Mouse (Mus musculus): Measurements from ENCODE around the gene Klf1. TPM values are rescaled to one million over a fixed set of nuclear protein-coding genes. Genes with fewer than 3 reads are reported as not detected.
"Not testable (repeated sequence)": the region's sequence is repeated elsewhere in the genome, so short reads cannot be mapped to it uniquely, and the experiment has no call there.

Gene Klf1
- polyA plus RNA-seq, 1 experiment from 2014 or later, result 5.4 TPM

GRCm38 (mm10) chr8:84907979-84908378 is 6.3 kb downstream of the Klf1 start:
- not testable (repeated sequence) for ATAC-seq (ENCODE audit: insufficient number of reproducible peaks, insufficient read depth, low FRiP score, low TSS enrichment)
- WGBS, result 22% methylated on average over 7 of the region's 7 CpGs
- peaks cover 37% of the 10 kb centered on the region for H3K27me3 ChIP-seq

GRCm38 (mm10) chr8:84908421-84909161 is 6.9 kb downstream of the Klf1 start, which contains the start of gene Dnase2a:
TSS of gene Dnase2a (plus strand) at chr8:84908560.
- peak within 1 kb of the TSS; percentile 63 for H3K9ac ChIP-seq
- no peaks in the 10 kb centered on the region for H3K9me3 ChIP-seq
- no peaks in the 10 kb centered on the region; the same call in 1 of the 2 replicates for H3K36me3 ChIP-seq
- peaks cover 23% of the 10 kb centered on the region for H3K4me1 ChIP-seq
- peaks cover 44% of the 10 kb centered on the region for H3K27me3 ChIP-seq
- peak within 1 kb of the TSS; percentile 58 for H3K27ac ChIP-seq
- under 1% methylated on average over 45 of the region's 45 CpGs for WGBS
- ATAC-seq (ENCODE audit: insufficient number of reproducible peaks, insufficient read depth, low FRiP score, low TSS enrichment), result peak; percentile 67; the same call in 1 of the 2 replicates
- peak within 1 kb of the TSS; percentile 51 for H3K4me3 ChIP-seq
- H3K4me2 ChIP-seq (replicated peaks), result peak within 1 kb of the TSS; percentile 68

More at GRCm38 (mm10) chr8:84907979-84908378, 6.3 kb downstream of the Klf1 start:
- H3K4me3 ChIP-seq, result peak overlapping the region; percentile 51
- H3K4me2 ChIP-seq (replicated peaks), result peak overlapping the region; percentile 68
- H3K36me3 ChIP-seq, H3K9ac ChIP-seq, H3K9me3 ChIP-seq: not testable (repeated sequence)
- peak overlapping the region; percentile 58; the same call in 1 of the 2 replicates for H3K27ac ChIP-seq
- peaks cover 24% of the 10 kb centered on the region for H3K4me1 ChIP-seq

GRCm38 (mm10) chr8:84909162-84909767 is 7.5 kb downstream of the Klf1 start:
- H3K9me3 ChIP-seq, result no peaks in the 10 kb centered on the region
- peaks cover 50% of the 10 kb centered on the region for H3K27me3 ChIP-seq
- WGBS, result 49% methylated on average over 20 of the region's 20 CpGs
- H3K4me3 ChIP-seq, result peak overlapping the region; percentile 51
- ATAC-seq (ENCODE audit: insufficient number of reproducible peaks, insufficient read depth, low FRiP score, low TSS enrichment), result 0 out of 2 replicates have a peak, but pooled peaks have one; percentile 25
- H3K4me2 ChIP-seq (replicated peaks), result peak overlapping the region; percentile 68
- H3K9ac ChIP-seq, result peak overlapping the region; percentile 63
- no peaks in the 10 kb centered on the region; the same call in 1 of the 2 replicates for H3K36me3 ChIP-seq
- no peak overlapping the region for H3K27ac ChIP-seq
- H3K4me1 ChIP-seq, result peaks cover 23% of the 10 kb centered on the region

GRCm38 (mm10) chr8:84909949-84910348 is 8.2 kb downstream of the Klf1 start:
- Histone ChIP-seq H3K4me2 (replicated peaks) (peak overlapping the region; percentile 68; the same call in 1 of the 2 replicates), H3K9me3 (no peaks in the 10 kb centered on the region), H3K36me3 (no peaks in the 10 kb centered on the region; the same call in 1 of the 2 replicates), H3K9ac (no peak overlapping the region; the same call in 1 of the 2 replicates), H3K27me3 (peaks cover 53% of the 10 kb centered on the region), H3K4me1 (peaks cover 23% of the 10 kb centered on the region), H3K27ac (no peak overlapping the region), H3K4me3 (0 out of 2 replicates have a peak overlapping the region, but pooled peaks have one; percentile 51)
- 56% methylated on average over 5 of the region's 5 CpGs for WGBS
- no peak for ATAC-seq (ENCODE audit: insufficient number of reproducible peaks, insufficient read depth, low FRiP score, low TSS enrichment)

GRCm38 (mm10) chr8:84910551-84910950 is 8.8 kb downstream of the Klf1 start:
- Histone ChIP-seq H3K27ac (no peak overlapping the region), H3K9ac (no peak overlapping the region), H3K27me3 (peaks cover 58% of the 10 kb centered on the region), H3K4me2 (replicated peaks) (no peak overlapping the region), H3K9me3 (no peaks in the 10 kb centered on the region), H3K36me3 (no peaks in the 10 kb centered on the region; the same call in 1 of the 2 replicates), H3K4me3 (no peak overlapping the region), H3K4me1 (peaks cover 23% of the 10 kb centered on the region)
- no peak for ATAC-seq (ENCODE audit: insufficient number of reproducible peaks, insufficient read depth, low FRiP score, low TSS enrichment)
- WGBS, result 76% methylated on average over 6 of the region's 6 CpGs

- no peak overlapping the region for H3K4me3 ChIP-seq
- H3K9me3 ChIP-seq, result no peaks in the 10 kb centered on the region
- H3K27me3 ChIP-seq, result peaks cover 69% of the 10 kb centered on the region
- WGBS, result 81% methylated on average over 9 of the region's 9 CpGs
- H3K36me3 ChIP-seq, result peaks cover 4% of the 10 kb centered on the region; the same call in 1 of the 2 replicates
- H3K27ac ChIP-seq, result no peak overlapping the region
- H3K4me2 ChIP-seq (replicated peaks), result no peak overlapping the region
- H3K9ac ChIP-seq, result no peak overlapping the region
- peaks cover 23% of the 10 kb centered on the region for H3K4me1 ChIP-seq
- ATAC-seq (ENCODE audit: insufficient number of reproducible peaks, insufficient read depth, low FRiP score, low TSS enrichment), result no peak
Observed at GRCm38 (mm10) chr8:84911854-84912253, 10.1 kb downstream of the Klf1 start.

GRCm38 (mm10) chr8:84912391-84912790 is 10.7 kb downstream of the Klf1 start:
- Histone ChIP-seq H3K4me3 (peak overlapping the region; percentile 40), H3K27ac (no peak overlapping the region), H3K36me3 (peaks cover 4% of the 10 kb centered on the region; the same call in 1 of the 2 replicates), H3K4me1 (peaks cover 23% of the 10 kb centered on the region), H3K9ac (no peak overlapping the region; the same call in 1 of the 2 replicates), H3K27me3 (peaks cover 70% of the 10 kb centered on the region), H3K4me2 (replicated peaks) (peak overlapping the region; percentile 88), H3K9me3 (no peaks in the 10 kb centered on the region)
- no peak for ATAC-seq (ENCODE audit: insufficient number of reproducible peaks, insufficient read depth, low FRiP score, low TSS enrichment)
- whole genome bisulfite sequencing, result 19% methylated on average over 27 of the region's 27 CpGs

- 1% methylated on average over 55 of the region's 55 CpGs for WGBS
- peaks cover 76% of the 10 kb centered on the region for H3K27me3 ChIP-seq
Observed at GRCm38 (mm10) chr8:84912895-84913501, 11.3 kb downstream of the Klf1 start.

GRCm38 (mm10) chr8:84913502-84913900 is 11.8 kb downstream of the Klf1 start:
- H3K4me3 ChIP-seq, result peak overlapping the region; percentile 40
- H3K9me3 ChIP-seq, result no peaks in the 10 kb centered on the region
- WGBS, result 12% methylated on average over 9 of the region's 9 CpGs
- H3K4me1 ChIP-seq, result peaks cover 23% of the 10 kb centered on the region
- H3K36me3 ChIP-seq, result peaks cover 4% of the 10 kb centered on the region; the same call in 1 of the 2 replicates
- H3K27ac ChIP-seq, result no peak overlapping the region
- H3K4me2 ChIP-seq (replicated peaks), result peak overlapping the region; percentile 88
- no peak for ATAC-seq (ENCODE audit: insufficient number of reproducible peaks, insufficient read depth, low FRiP score, low TSS enrichment)
- H3K9ac ChIP-seq, result peak overlapping the region; percentile 39; the same call in 1 of the 2 replicates
- peaks cover 81% of the 10 kb centered on the region for H3K27me3 ChIP-seq

More at GRCm38 (mm10) chr8:84912895-84913501, 11.3 kb downstream of the Klf1 start:
- ATAC-seq (ENCODE audit: insufficient number of reproducible peaks, insufficient read depth, low FRiP score, low TSS enrichment), result no peak
- H3K27ac ChIP-seq, result no peak overlapping the region
- peaks cover 4% of the 10 kb centered on the region; the same call in 1 of the 2 replicates for H3K36me3 ChIP-seq
- H3K4me3 ChIP-seq, result peak overlapping the region; percentile 40
- H3K4me2 ChIP-seq (replicated peaks), result peak overlapping the region; percentile 88
- H3K9me3 ChIP-seq, result no peaks in the 10 kb centered on the region
- peaks cover 23% of the 10 kb centered on the region for H3K4me1 ChIP-seq
- H3K9ac ChIP-seq, result peak overlapping the region; percentile 39; the same call in 1 of the 2 replicates

GRCm38 (mm10) chr8:84913960-84914359 is 12.2 kb downstream of the Klf1 start:
- WGBS, result 34% methylated on average over 4 of the region's 4 CpGs
- peak overlapping the region; percentile 39; the same call in 1 of the 2 replicates for H3K9ac ChIP-seq
- no peak overlapping the region for H3K27ac ChIP-seq
- H3K4me3 ChIP-seq, result peak overlapping the region; percentile 40
- H3K27me3 ChIP-seq, result peaks cover 85% of the 10 kb centered on the region
- ATAC-seq (ENCODE audit: insufficient number of reproducible peaks, insufficient read depth, low FRiP score, low TSS enrichment), result no peak
- peaks cover 22% of the 10 kb centered on the region for H3K4me1 ChIP-seq
- peaks cover 4% of the 10 kb centered on the region; the same call in 1 of the 2 replicates for H3K36me3 ChIP-seq
- no peaks in the 10 kb centered on the region for H3K9me3 ChIP-seq
- H3K4me2 ChIP-seq (replicated peaks), result peak overlapping the region; percentile 88

- H3K36me3 ChIP-seq, result peaks cover 4% of the 10 kb centered on the region; the same call in 1 of the 2 replicates
- no peak overlapping the region for H3K4me2 ChIP-seq (replicated peaks)
- H3K9me3 ChIP-seq, result no peaks in the 10 kb centered on the region
- no peak overlapping the region for H3K27ac ChIP-seq
- peaks cover 80% of the 10 kb centered on the region for H3K27me3 ChIP-seq
- ATAC-seq (ENCODE audit: insufficient number of reproducible peaks, insufficient read depth, low FRiP score, low TSS enrichment), result no peak
- no peak overlapping the region for H3K4me3 ChIP-seq
- H3K4me1 ChIP-seq, result peaks cover 12% of the 10 kb centered on the region
- no peak overlapping the region for H3K9ac ChIP-seq
- WGBS, result 87% methylated on average over 8 of the region's 8 CpGs
Observed at GRCm38 (mm10) chr8:84915269-84915668, 13.5 kb downstream of the Klf1 start.

All from embryonic facial prominence, embryonic 12.5 days (tissue).